Mouse (Mus musculus) kidney, embryonic 15.5 days (tissue): Measurements from ENCODE around the gene Gspt1. TPM values are rescaled to one million over a fixed set of nuclear protein-coding genes. Genes with fewer than 3 reads are reported as not detected.

Experiments
- ATAC-seq: fragments of 200-750 bp; cut with Nextera tagmentation; replicated peaks from 2 replicates; pipeline ENCODE4 v1.8.0; 2017; ENCODE audit warnings: moderate TSS enrichment; ENCODE audit not compliant: low FRiP score
- H3K27ac ChIP-seq: fragments of 300-500 bp; sonication (generic); 2 replicates; pipeline ENCODE4 v1.5.1; 2015; ENCODE audit warnings: mild to moderate bottlenecking, inconsistent platforms
- H3K27me3 ChIP-seq: fragments of 300-500 bp; sonication (generic); 2 replicates; pipeline ENCODE4 v1.6.1; 2015; ENCODE audit warnings: inconsistent platforms
- H3K36me3 ChIP-seq: fragments of 300-500 bp; sonication (generic); 2 replicates; pipeline ENCODE4 v1.6.1; 2015; ENCODE audit warnings: inconsistent platforms
- H3K4me1 ChIP-seq: fragments of 300-500 bp; sonication (generic); 2 replicates; pipeline ENCODE4 v1.6.1; 2015; ENCODE audit warnings: inconsistent platforms
- H3K4me2 ChIP-seq: fragments of 300-500 bp; sonication (generic); 2 replicates; pipeline ENCODE4 v1.6.1; 2015; ENCODE audit warnings: moderate library complexity, mild to moderate bottlenecking, inconsistent platforms
- H3K4me3 ChIP-seq: fragments of 300-500 bp; sonication (generic); replicated peaks from 2 replicates; pipeline ENCODE4 v1.5.1; 2015; ENCODE audit warnings: mild to moderate bottlenecking, inconsistent platforms
- H3K9ac ChIP-seq: fragments of 300-500 bp; sonication (generic); 2 replicates; pipeline ENCODE4 v1.6.1; 2015; ENCODE audit warnings: mild to moderate bottlenecking, inconsistent platforms
- H3K9me3 ChIP-seq: fragments of 300-500 bp; sonication (generic); replicated peaks from 2 replicates; pipeline ENCODE4 v1.6.1; 2016; ENCODE audit warnings: inconsistent platforms
- WGBS: fragments of 180-500 bp; shearing (Covaris S2); methylation state at CpG from one replicate; pipeline ENCODE4 v1.1.7; 2015; ENCODE audit warnings: mixed read lengths; 5-methylcytosine and 5-hydroxymethylcytosine counted together
- polyA plus RNA-seq: library from polyadenylated mRNA; unstranded; fragments of >200 nt; fragmentation: Nextera tagmentation; extraction: Ambion mirVana; gene quantifications from 2 replicates; pipeline ENCODE4 v1.2.1, GENCODE M21; 2015

Gspt1 gene
- polyA plus RNA-seq, 1 experiment from 2014 or later: 86.3 TPM

- ATAC-seq: no peak
- Histone ChIP-seq H3K36me3 (peaks cover 56% of the 10 kb centered on the region), H3K4me1 (peaks cover 25% of the 10 kb centered on the region), H3K4me2 (peak overlapping the region; percentile 89), H3K27ac (no peak overlapping the region), H3K9me3 (no peaks in the 10 kb centered on the region), H3K4me3 (peak overlapping the region; percentile 93), H3K9ac (peak overlapping the region; percentile 90), H3K27me3 (no peaks in the 10 kb centered on the region)
- WGBS: 66% methylated on average over 6 of the region's 6 CpGs
Observed at GRCm38 (mm10) chr16:11201740-11202394, 52.3 kb downstream of the Gspt1 start.

GRCm38 (mm10) chr16:11200247-11200646 is 53.9 kb downstream of the Gspt1 start:
- peaks cover 64% of the 10 kb centered on the region for H3K36me3 ChIP-seq
- H3K9me3 ChIP-seq: no peaks in the 10 kb centered on the region
- H3K27ac ChIP-seq: no peak overlapping the region
- ATAC-seq: no peak
- no peaks in the 10 kb centered on the region for H3K27me3 ChIP-seq
- no peak overlapping the region for H3K4me3 ChIP-seq
- H3K9ac ChIP-seq: no peak overlapping the region
- H3K4me1 ChIP-seq: peaks cover 25% of the 10 kb centered on the region
- H3K4me2 ChIP-seq: no peak overlapping the region
- whole genome bisulfite sequencing: 90% methylated on average over 3 of the region's 3 CpGs

GRCm38 (mm10) chr16:11198467-11198866 is 55.7 kb downstream of the Gspt1 start:
- Histone ChIP-seq H3K4me3 (no peak overlapping the region), H3K4me1 (peaks cover 11% of the 10 kb centered on the region), H3K27me3 (no peaks in the 10 kb centered on the region), H3K4me2 (no peak overlapping the region), H3K27ac (no peak overlapping the region), H3K36me3 (peaks cover 82% of the 10 kb centered on the region), H3K9me3 (no peaks in the 10 kb centered on the region), H3K9ac (no peak overlapping the region)
- no peak for ATAC-seq
- 54% methylated on average over 2 of the region's 2 CpGs for WGBS

GRCm38 (mm10) chr16:11197052-11197451 is 57.1 kb downstream of the Gspt1 start:
- Histone ChIP-seq H3K4me1 (peaks cover 8% of the 10 kb centered on the region), H3K4me2 (no peak overlapping the region), H3K27ac (no peak overlapping the region), H3K9ac (no peak overlapping the region), H3K36me3 (peaks cover 95% of the 10 kb centered on the region), H3K27me3 (no peaks in the 10 kb centered on the region), H3K4me3 (no peak overlapping the region), H3K9me3 (no peaks in the 10 kb centered on the region)
- 80% methylated on average over 4 of the region's 4 CpGs for WGBS
- ATAC-seq: no peak

GRCm38 (mm10) chr16:11193231-11193630 is 60.9 kb downstream of the Gspt1 start:
- H3K4me1 ChIP-seq: no peaks in the 10 kb centered on the region
- H3K4me2 ChIP-seq: no peak overlapping the region
- 95% methylated on average over 2 of the region's 2 CpGs for WGBS
- no peak overlapping the region for H3K4me3 ChIP-seq
- no peaks in the 10 kb centered on the region for H3K9me3 ChIP-seq
- no peak overlapping the region for H3K27ac ChIP-seq
- H3K36me3 ChIP-seq: peaks cover 62% of the 10 kb centered on the region
- no peaks in the 10 kb centered on the region for H3K27me3 ChIP-seq
- no peak for ATAC-seq
- H3K9ac ChIP-seq: no peak overlapping the region

GRCm38 (mm10) chr16:11190150-11190549 is 64.0 kb downstream of the Gspt1 start:
- Histone ChIP-seq H3K27me3 (no peaks in the 10 kb centered on the region), H3K9ac (no peak overlapping the region), H3K4me3 (no peak overlapping the region), H3K4me1 (no peaks in the 10 kb centered on the region), H3K4me2 (no peak overlapping the region), H3K27ac (no peak overlapping the region), H3K9me3 (no peaks in the 10 kb centered on the region), H3K36me3 (peaks cover 31% of the 10 kb centered on the region)
- no peak for ATAC-seq
- WGBS: 89% methylated on average over 7 of the region's 7 CpGs

- Histone ChIP-seq H3K9ac (no peak overlapping the region), H3K4me2 (no peak overlapping the region), H3K27ac (no peak overlapping the region), H3K9me3 (no peaks in the 10 kb centered on the region), H3K36me3 (no peaks in the 10 kb centered on the region), H3K4me1 (peaks cover 13% of the 10 kb centered on the region), H3K27me3 (no peaks in the 10 kb centered on the region), H3K4me3 (no peak overlapping the region)
- no peak for ATAC-seq
- WGBS: 80% methylated on average over 2 of the region's 2 CpGs
Observed at GRCm38 (mm10) chr16:11177404-11177803, 76.7 kb downstream of the Gspt1 start.

- peaks cover 15% of the 10 kb centered on the region for H3K4me1 ChIP-seq
- no peak for ATAC-seq
- H3K36me3 ChIP-seq: no peaks in the 10 kb centered on the region
- peak overlapping the region; percentile 78 for H3K4me2 ChIP-seq
- WGBS: 2% methylated on average over 4 of the region's 4 CpGs
- no peaks in the 10 kb centered on the region for H3K9me3 ChIP-seq
- peak overlapping the region; percentile 89 for H3K9ac ChIP-seq
- no peaks in the 10 kb centered on the region for H3K27me3 ChIP-seq
- H3K27ac ChIP-seq: peak overlapping the region; percentile 88
- peak overlapping the region; percentile 90 for H3K4me3 ChIP-seq
Observed at GRCm38 (mm10) chr16:11176884-11177244, 77.3 kb downstream of the Gspt1 start.

- H3K4me2 ChIP-seq: peak within 1 kb of the TSS; percentile 78
- peak; percentile 95 for ATAC-seq
- peak within 1 kb of the TSS; percentile 88 for H3K27ac ChIP-seq
- H3K4me3 ChIP-seq: peak within 1 kb of the TSS; percentile 90
- no peaks in the 10 kb centered on the region for H3K9me3 ChIP-seq
- WGBS: under 1% methylated on average over 57 of the region's 57 CpGs
- H3K4me1 ChIP-seq: peaks cover 18% of the 10 kb centered on the region
- no peaks in the 10 kb centered on the region for H3K27me3 ChIP-seq
- peak within 1 kb of the TSS; percentile 89 for H3K9ac ChIP-seq
- no peaks in the 10 kb centered on the region for H3K36me3 ChIP-seq
Observed at GRCm38 (mm10) chr16:11176208-11176883, 77.8 kb downstream of the Gspt1 start, which contains the start of gene Zc3h7a. Gene Zc3h7a (minus strand): TSS chr16:11176393.

- Histone ChIP-seq H3K4me3 (peak overlapping the region; percentile 90), H3K27ac (peak overlapping the region; percentile 88), H3K27me3 (no peaks in the 10 kb centered on the region), H3K36me3 (no peaks in the 10 kb centered on the region), H3K9me3 (no peaks in the 10 kb centered on the region), H3K4me2 (peak overlapping the region; percentile 78), H3K9ac (peak overlapping the region; percentile 89), H3K4me1 (peaks cover 18% of the 10 kb centered on the region)
- peak; percentile 76 for ATAC-seq
- WGBS: under 1% methylated on average over 72 of the region's 72 CpGs
Observed at GRCm38 (mm10) chr16:11175489-11176207, 78.5 kb downstream of the Gspt1 start.

GRCm38 (mm10) chr16:11175100-11175488 is 79.0 kb downstream of the Gspt1 start:
- Histone ChIP-seq H3K9ac (peak overlapping the region; percentile 89), H3K27ac (peak overlapping the region; percentile 88), H3K27me3 (no peaks in the 10 kb centered on the region), H3K36me3 (no peaks in the 10 kb centered on the region), H3K4me3 (peak overlapping the region; percentile 90), H3K4me2 (peak overlapping the region; percentile 78), H3K4me1 (peaks cover 18% of the 10 kb centered on the region), H3K9me3 (no peaks in the 10 kb centered on the region)
- no peak for ATAC-seq
- 4% methylated on average over 9 of the region's 9 CpGs for WGBS

GRCm38 (mm10) chr16:11174671-11175081 is 79.4 kb downstream of the Gspt1 start:
- Histone ChIP-seq H3K9ac (peak overlapping the region; percentile 89), H3K4me3 (peak overlapping the region; percentile 90), H3K4me1 (peaks cover 18% of the 10 kb centered on the region), H3K4me2 (peak overlapping the region; percentile 78), H3K36me3 (no peaks in the 10 kb centered on the region), H3K27me3 (no peaks in the 10 kb centered on the region), H3K27ac (peak overlapping the region; percentile 88), H3K9me3 (no peaks in the 10 kb centered on the region)
- WGBS: 7% methylated on average over 10 of the region's 10 CpGs
- peak; percentile 9; the same call in 1 of the 2 replicates for ATAC-seq
